Mouse (Mus musculus) gastrocnemius, postnatal 36 days (tissue): ENCODE data around the gene Aph1b. TPM values are rescaled to one million over a fixed set of nuclear protein-coding genes. Genes with fewer than 3 reads are reported as not detected.
"Not testable (repeated sequence)": the region's sequence is repeated elsewhere in the genome, so short reads cannot be mapped to it uniquely, and the experiment has no call there.

Experiments used
- DNase-seq, 2 experiments: peaks; one replicate each; pipeline ENCODE4 v3.0.0; 2022
- intact Hi-C: fragments of 180-260 bp; cut with DNase I; formaldehyde crosslinking; loops from one replicate; pipeline ENCODE4 v1.15.1; 2025
- long read RNA-seq, 2 experiments: library from polyadenylated mRNA; stranded (forward); transcript quantifications; one replicate each; pipeline ENCODE4 v2.0.0; 2021
- total RNA-seq, 2 experiments: library from RNA; stranded (reverse); gene quantifications; 2 replicates each; pipeline ENCODE4 v1.2.3; 2021

The Aph1b gene
- 1 to 10 TPM; 1.9 to 2.0 TPM for total RNA-seq
- long read RNA-seq, experiment 1: 0 reads
- long read RNA-seq, experiment 2, partial matches to known transcripts: 0 of 2 reads
- long read RNA-seq, experiment 2, other reads (novel, unspliced or antisense): 2 of 2 reads

DNA sequence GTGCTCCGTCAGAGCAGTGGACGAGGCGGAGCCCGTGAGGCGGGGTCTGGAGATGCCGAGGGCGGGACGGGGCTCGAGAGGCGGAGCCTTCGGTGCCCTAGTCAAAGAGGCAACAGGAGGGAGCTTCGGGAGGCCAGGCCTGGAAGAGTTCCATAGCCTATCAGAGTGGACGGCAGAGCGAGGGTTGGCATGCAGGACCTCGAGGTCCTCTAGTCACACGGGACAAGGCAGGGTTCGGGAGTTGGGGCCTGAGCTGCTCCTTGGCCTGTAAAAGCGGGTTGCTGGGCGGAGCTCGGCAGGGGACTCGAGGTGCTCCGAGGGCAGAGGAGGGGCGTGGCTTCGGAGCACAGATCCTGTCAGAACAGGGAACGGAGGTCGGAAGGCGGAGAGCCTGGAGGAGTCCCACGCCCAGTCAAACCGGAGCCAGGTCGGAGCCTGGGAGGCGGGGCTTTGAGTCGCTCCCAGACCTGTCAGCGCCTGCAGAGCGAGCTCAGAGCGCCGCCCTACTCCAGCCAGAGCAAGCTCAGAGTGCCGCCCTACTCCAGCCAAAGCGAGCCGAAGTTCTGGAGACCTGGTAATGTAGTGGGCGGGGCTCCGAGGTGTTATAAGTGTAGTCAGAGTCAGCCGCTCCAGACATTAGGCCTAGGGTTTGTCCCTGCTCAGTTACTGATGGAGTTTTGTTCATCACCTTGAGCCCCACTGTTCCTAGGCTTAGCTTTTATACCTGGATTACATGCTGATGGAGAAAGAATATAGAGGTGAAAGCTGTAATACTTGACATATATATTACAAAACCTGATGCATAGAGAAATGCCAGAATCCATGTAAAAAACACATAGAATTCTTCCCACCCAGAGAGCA lies at the start of gene Aph1b:
Gene Aph1b, minus strand, starts transcription at position 27 of the 861 bp plus-strand sequence.
- intact Hi-C loops: loop anchor here (5.0 kb wide), 1 partner anchor 37 kb away; the partner anchor contains the start of gene Aph1c
- DNase-seq: peak; percentile 93 to 94

DNA sequence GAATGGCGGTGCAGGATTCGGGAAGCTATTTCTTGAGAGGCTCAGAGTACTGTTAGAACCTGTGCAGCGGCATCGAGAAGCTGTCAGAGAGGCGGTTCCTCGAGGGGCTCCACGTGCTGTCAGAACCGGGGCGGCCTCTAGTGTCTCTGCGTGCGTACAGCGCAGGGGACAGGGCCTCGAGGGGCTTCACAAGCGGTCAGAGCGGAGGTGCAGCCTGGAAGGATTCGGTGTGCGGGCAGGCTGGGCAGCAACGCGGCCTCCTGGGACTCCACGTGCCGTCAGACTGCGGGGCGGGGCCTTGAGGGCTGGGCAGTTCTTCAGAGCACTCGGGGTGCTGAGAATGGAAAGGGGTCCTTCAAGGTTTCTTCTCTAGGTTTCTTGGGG lies 39.8 kb upstream of the Aph1b start:
- intact Hi-C loops: loop anchor here (5.0 to 10.0 kb wide), 2 partner anchors 107 to 140 kb away; partner anchors contain the start of gene Lactb
- no peak for DNase-seq

DNA sequence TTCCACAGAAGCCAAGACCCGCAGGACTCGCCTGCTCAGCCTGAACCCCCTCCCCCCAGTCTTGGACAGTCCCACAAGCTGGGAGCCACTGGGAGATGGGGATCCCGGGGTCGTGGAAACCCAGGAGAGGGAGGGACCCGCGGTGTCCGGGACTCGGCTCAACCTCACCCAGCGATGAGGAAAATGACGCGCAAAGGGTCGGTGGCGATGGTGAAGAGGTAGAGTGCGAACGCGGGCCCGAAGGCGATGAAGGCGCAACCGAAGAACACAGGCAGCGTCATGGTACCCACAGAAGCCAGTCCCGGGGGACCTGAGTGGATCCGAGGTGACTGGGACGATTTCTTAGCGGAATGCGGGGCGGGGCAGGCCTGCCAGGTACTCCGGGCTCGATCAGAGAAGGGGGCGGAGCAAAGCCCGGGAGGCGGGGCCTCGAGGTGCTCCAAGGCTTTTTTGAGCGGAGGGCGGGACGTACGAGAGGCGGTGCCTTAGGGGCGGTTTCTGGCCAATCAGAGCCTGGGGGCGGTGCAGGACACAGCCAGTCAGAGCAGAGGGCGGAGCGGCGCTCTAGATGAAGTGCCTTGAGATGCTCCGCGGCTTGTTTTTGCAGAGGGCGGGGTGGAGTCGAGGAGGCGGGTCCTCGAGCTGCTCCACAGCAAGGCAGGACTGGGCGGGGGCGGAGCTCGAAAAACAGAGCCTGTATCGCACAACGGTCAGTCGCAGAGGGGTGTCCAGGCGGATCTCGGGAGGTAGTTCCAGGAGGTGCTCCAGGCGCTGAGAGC lies 39.2 kb upstream of the Aph1b start, which contains the start of gene Aph1c:
Gene Aph1c, minus strand, starts transcription at position 409 of the 779 bp plus-strand sequence.
- DNase-seq: peak; percentile 96 to 97
- intact Hi-C loops: loop anchor here (5.0 to 10.0 kb wide), 3 partner anchors 37 to 140 kb away; partner anchors contain the start of genes Aph1b, Gm10647 and Lactb

DNA sequence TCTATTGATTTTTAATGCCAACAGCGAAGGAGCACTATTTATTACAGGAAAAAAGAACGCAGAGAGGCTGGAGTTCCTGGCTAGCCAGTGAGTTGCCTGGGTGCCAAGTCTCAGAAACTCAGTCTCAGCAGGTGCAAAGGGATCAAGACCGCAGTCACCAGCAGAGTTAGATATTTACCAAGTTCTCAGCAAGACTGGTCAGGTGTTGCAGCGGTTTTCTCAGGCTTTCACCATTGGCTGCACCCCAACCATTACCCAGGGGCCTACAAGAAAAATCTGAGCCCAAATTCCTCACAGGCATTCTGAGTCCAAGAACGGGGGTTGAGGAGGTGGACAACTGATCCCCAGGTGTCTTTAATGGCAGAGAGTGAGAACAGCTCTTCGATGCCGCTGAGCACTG lies 38.6 kb upstream of the Aph1b start:
- intact Hi-C loops: loop anchor here (5.0 to 10.0 kb wide), 2 partner anchors 37 to 141 kb away; partner anchors contain the start of genes Aph1b, Gm10647 and Lactb
- DNase-seq: peak in 1 of 2 experiments; percentile 16

DNA sequence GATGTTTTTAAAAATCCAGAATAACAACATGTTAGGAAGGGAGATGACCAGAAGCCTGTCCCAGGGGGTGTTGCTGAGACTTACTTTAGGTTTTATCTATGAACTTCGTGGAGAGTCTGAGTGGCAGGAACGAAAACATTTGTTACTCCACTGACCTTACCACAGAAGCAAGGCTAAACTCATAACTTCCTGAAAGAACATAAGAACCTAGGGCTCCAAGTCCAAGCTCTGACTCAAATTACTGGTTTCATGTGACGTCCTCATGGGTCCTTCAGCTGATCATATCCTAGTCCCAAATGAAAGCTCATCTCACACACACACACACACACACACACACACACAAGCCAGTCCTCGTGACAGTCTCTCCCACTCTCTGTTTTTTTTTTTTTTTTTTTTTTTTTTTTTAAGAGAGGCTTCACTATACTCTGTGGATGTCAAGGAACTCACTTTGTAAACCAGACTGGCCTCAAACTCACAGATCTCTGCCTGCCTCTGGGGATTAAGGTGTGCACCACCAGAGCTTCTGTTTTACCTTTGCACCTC lies 37.1 kb upstream of the Aph1b start:
- intact Hi-C loops: loop anchor here (5.0 to 10.0 kb wide), 2 partner anchors 35 to 142 kb away; partner anchors contain the start of genes Aph1b, Gm10647 and Lactb
- no peak for DNase-seq

GRCm38 (mm10) chr9:66825990-66826389 lies 30.7 kb upstream of the Aph1b start:
- no peak for DNase-seq
- intact Hi-C loops: loop anchor here (5.0 kb wide), 2 partner anchors 179 to 359 kb away; no protein-coding TSS in a partner anchor

DNA sequence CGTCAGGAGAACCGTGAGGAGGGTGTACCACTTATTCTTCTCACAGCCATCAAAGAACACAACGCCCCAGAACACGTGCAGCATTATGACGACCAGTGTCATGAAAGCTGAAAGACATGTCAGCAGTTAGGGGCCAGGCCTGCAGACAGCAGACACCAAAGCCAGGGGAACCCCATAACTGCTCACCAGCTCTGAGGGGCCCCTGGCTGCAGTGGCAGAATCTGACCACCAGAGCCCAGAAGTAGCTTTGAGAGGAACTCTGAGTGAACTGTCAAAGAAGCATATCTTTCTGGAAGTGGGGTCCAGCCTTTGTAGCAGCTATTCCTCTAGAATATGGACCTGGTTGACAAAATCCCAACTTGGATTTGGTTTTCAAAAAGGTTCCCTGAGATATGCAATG lies 27.0 kb upstream of the Aph1b start:
- DNase-seq, intact Hi-C loops: not testable (repeated sequence)

- no peak for DNase-seq
- intact Hi-C loops: no loop called here
These were observed 25.7 kb upstream of the Aph1b start for GRCm38 (mm10) chr9:66820996-66821395.

DNA sequence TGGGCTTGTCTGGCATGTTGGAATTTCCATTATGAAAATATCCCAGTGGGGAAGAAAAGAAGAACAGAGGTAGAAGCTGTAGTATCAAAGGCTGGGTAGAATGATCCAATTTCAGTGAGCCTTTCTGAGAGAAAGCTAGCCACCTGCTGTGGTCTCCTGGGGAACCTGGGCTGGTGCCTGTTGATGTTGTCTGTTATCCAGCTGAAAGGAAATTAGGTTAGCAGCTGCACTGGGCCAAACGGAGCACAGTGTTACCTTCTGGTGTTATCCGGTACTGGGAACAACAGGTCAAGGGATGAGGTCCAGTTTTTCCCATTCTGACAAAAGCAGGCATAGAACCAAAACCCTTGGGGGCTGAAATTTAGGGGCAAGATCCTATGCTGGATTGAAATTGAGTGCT lies 18.1 kb upstream of the Aph1b start:
- intact Hi-C loops: no loop called here
- no peak for DNase-seq

DNA sequence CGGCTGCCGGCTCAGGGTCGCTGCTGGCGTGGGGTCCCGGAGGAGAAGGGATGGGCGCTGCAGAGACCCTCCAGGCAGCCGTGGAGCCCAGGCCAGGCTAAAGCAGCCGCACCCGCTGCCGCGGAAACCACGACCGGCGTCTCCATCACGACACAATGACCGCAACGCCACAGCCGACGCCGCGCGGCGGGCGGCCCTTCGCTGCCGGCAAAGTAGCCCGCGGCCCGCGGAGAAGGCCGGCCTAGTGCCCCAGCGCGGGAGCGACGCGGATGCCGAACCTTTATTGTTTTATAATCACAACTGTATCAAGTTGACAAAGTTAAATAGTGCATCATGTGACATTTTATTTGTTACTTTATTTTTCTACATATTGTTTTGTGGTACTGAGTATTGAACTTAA lies 10.7 kb upstream of the Aph1b start:
- DNase-seq, intact Hi-C loops: not testable (repeated sequence)

DNA sequence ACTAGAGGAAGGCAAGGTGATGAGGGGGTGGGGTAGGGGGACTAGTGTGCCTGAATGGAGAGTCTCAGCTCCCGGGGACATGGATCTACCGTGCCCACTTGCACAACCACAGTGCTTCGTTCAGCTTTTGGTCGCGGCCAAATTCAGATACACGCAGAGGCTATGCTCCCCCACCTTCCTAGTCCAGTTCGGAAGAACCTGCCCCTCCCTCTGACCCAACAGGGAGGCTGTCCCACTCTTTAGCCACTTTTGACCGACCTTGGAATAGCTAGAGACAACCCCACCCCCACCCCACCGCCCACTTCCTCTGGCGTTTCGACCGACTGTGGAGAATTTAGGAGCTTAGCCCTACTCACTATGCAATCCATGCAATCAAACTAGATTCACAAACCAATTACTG lies 6.7 kb upstream of the Aph1b start:
- intact Hi-C loops: no loop called here
- DNase-seq: no peak

- intact Hi-C loops: loop anchor here (5.0 kb wide), 1 partner anchor 36 kb away; the partner anchor contains the start of gene Aph1c
- DNase-seq: no peak
These were observed 1.4 kb upstream of the Aph1b start, which contains the start of gene Gm10647 for GRCm38 (mm10) chr9:66796739-66797138. Gene Gm10647 (plus strand): TSS chr9:66797039.

DNA sequence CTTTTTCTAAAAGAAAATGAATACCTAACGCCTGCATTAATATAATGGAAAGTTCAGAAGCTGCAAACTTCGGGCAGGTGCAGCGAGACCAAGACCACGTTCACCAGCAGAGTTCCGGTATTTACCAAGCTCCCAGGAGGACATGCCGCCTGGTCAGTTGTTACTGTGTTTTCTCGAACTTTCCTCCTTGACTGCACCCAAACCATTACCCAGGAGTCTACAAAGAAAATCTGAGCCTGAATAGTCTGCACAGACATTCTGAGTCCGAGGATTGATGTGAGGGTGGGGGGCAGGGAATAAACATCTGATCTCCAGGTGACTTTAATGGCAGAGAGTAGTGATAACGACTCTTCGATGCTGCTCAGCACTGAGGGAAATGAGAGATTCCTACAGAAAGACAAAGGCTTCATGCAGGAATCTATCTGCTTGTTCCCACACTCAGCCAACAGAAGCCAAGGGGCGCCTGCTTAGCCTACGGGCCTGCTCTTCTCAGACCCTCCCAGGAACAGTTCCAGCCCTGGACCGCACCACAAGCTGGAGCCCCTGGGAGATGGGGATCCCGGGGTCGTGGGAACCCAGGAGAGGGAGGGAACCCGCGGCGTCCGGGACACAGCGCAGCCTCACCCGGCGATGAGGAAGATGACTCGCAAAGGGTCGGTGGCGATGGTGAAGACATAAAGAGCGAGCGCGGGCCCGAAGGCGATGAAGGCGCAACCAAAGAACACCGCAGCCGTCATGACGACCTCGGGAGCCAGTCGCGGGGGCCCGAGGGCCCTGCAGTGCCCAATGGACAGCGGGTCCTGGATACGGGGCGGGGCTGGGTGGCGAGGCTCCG lies 444 bp downstream of the Aph1b start:
- intact Hi-C loops: loop anchor here (5.0 kb wide), 1 partner anchor 37 kb away; the partner anchor contains the start of gene Aph1c
- DNase-seq: no peak

DNA sequence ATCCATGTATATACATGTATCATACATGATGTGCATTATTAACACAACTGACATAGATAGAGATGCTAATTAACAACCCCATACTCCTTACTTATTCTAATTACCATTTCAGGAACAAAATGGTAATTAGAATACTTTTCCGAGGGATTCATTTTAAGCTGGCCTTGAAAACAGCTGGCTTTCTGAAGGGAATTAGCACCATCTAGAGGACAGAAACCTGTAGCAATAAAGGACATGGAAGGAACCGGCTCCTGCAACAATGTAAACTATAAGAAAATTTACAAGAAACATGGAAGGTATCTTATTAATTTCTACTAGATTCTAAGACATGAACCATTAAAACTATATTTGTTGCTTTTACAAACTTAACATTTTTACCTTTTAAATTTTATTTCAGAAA lies 7.5 kb downstream of the Aph1b start:
- intact Hi-C loops: loop anchor here (2.0 to 5.0 kb wide), 3 partner anchors 81 to 276 kb away; partner anchors contain the start of gene Fbxl22
- no peak for DNase-seq

DNA sequence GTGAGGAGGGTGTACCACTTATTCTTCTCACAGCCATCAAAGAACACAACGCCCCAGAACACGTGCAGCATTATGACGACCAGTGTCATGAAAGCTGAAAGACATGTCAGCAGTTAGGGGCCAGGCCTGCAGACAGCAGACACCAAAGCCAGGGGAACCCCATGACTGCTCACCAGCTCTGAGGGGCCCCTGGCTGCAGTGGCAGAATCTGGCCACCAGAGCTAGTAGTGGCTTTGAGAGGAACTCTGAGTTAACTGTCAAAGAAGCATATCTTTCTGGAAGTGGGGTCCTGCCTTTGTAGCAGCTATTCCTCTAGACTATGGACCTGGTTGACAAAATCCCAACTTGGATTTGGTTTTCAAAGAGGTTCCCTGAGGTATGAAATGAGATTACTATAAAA lies 10.7 kb downstream of the Aph1b start:
- intact Hi-C loops, DNase-seq: not testable (repeated sequence)

DNA sequence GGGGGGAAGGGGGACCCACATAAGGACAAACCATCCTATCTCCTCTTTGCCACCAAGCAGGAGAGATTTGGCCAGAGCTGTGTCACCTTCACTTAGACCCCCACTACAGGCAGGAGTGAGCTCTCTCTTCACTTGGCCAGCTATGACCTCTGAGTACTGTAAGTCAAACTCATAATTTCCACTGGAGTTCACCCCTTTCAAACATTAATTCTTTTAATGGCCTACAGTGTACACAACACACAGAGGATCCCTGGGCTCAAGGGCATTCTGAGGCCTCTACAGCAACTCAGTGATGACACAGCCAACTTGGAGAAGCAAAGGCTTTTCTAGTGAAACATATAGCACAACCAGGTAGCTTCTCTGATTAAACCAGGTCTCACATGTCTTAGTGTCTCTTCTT lies 24.6 kb downstream of the Aph1b start:
- DNase-seq: no peak
- intact Hi-C loops: no loop called here

DNA sequence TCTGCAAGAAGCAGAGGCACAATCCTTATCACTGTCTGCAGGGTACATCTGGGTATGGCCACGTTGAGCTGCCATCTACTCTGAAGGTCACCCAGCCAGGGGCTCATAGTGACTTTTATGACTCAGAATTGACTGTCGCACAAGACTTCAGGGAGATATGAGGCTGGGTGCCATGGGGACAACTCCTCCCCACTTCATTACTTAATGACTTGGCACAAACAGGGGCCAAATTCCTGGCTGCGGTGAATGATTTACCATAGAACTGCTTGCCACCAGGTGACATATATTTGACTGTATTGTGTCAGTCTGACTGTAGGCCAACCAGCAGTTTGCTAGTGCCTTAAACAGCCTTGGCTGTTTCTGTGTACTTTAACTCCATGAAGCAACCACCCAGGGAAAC lies 26.0 kb downstream of the Aph1b start:
- intact Hi-C loops: no loop called here
- DNase-seq: no peak

- intact Hi-C loops: no loop called here
- no peak for DNase-seq
These were observed 26.6 kb downstream of the Aph1b start for GRCm38 (mm10) chr9:66768721-66769120.

GRCm38 (mm10) chr9:66760991-66761390 lies 34.3 kb downstream of the Aph1b start:
- intact Hi-C loops: no loop called here
- DNase-seq: no peak
